Mouse (Mus musculus): ENCODE results near the gene Mvb12a.

Gene Mvb12a

DNA sequence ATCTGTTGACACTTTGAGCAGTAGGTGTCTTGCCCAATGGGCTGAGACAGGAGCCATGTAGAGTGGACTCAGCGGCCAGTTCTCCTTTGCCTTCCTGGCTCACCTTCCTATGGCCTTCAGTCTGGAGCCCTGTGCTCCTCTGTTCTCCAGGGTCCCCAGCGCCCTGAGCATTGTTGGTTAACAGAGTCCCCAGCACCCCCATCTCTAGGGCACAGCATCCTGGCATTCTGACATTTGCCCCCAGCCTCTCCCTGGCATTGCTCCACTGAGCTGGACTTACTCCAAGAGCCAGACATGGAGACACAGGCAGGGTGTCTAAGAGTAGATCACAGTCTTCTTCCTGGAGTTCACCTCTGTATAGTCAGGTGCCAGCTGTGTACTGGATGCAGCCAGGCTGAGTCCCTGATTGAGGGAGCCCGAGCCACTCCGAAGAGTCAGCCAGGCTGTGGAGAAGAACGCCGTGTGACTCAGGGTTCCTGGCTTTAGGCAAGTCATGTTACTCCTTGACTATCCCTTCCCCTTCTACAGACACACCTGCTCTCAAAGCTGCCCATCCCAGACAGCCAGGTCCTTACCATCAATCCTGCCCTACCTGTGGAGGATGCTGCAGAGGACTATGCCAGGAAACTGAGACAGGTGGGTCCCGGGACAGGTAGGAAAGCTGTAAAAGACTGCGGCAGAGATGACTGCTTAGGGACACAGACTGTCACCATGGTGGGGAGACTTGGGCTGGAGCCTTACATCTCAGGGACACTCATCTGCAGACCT, 51.0 kb downstream of the Mvb12a start:
- no peak for DNase-seq (ENCODE audit: low read depth)

GRCm38 (mm10) chr8:71594324-71594722, 51.6 kb downstream of the Mvb12a start:
- DNase-seq (ENCODE audit: low read depth) = no peak

DNA sequence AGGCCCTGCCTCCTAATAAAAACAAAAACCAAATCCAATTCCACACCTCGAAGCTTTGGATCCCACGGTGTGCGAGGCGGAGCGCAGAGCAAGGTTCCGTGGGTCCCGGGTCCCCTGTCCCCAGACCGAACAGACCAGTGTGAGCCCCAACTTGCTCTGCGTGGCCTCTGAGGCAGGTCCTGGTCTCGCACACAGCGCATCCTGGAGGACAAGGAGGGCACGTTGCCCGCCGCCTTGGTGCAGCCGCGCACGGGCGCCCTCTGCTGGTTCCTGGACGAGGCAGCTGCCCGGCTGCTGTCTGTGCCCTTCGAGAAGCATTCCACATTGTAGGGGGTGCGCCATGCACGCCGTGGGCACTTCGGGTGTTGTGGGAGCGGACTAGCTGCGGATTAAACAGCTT, 53.1 kb downstream of the Mvb12a start:
- DNase-seq (ENCODE audit: low read depth) = no peak

DNA sequence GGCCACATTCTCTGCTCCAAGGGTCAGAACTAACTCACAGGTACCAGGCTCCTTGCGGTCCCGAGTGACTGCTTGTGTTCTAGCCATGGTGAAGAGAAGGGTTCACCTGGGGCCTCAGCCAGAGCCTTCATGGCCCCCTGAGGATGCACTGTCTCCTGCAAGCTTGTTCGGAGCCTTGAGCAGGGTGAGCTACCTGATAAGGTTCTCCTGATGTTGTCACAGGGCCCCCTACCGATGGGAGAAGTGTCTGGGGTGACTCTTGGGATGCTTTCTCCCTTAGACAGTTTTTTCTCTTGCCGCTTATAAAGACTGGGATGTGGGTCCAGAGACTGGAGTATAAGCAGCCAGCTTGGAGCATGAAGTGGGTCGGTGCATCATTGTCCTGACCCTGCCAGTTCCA, 53.7 kb downstream of the Mvb12a start:
- DNase-seq (ENCODE audit: low read depth) = no peak

GRCm38 (mm10) chr8:71596798-71597197, 54.1 kb downstream of the Mvb12a start:
- no peak for DNase-seq (ENCODE audit: low read depth)

- DNase-seq (ENCODE audit: low read depth) = no peak
Measured at GRCm38 (mm10) chr8:71597451-71597850, 54.7 kb downstream of the Mvb12a start, which contains the start of gene Fam129c. Fam129c (plus strand) TSS chr8:71597648.

All from fibroblast of lung, adult 2 months (primary cell).